Mouse (Mus musculus): ENCODE data around the gene Vsig2. TPM values are rescaled to one million over a fixed set of nuclear protein-coding genes. Genes with fewer than 3 reads are reported as not detected.

Gene Vsig2
- polyA plus RNA-seq (2015; fragmentation: Nextera tagmentation; extraction: Ambion mirVana), result 0.15 and 0.60 TPM in 2 replicates

- Histone ChIP-seq H3K27ac (no peak within 1 kb of the TSS), H3K4me1 (replicated peaks) (peaks cover 6% of the 10 kb centered on the region; the same call in 1 of the 2 replicates), H3K4me2 (no peak within 1 kb of the TSS), H3K27me3 (peaks cover 4% of the 10 kb centered on the region; the same call in 1 of the 2 replicates), H3K9ac (no peak within 1 kb of the TSS), H3K9me3 (replicated peaks) (no peaks in the 10 kb centered on the region), H3K36me3 (no peaks in the 10 kb centered on the region), H3K4me3 (replicated peaks) (no peak within 1 kb of the TSS)
- 66% methylated on average over 23 of the region's 23 CpGs for WGBS (ENCODE audit: insufficient replicate concordance)
- DNase-seq (no peak), ATAC-seq (ENCODE audit: low read depth) (no peak)
Measured at GRCm38 (mm10) chr9:37539170-37540025, at the start of gene Vsig2. Vsig2 (plus strand) TSS chr9:37539255.

- Histone ChIP-seq H3K9ac (peak overlapping the region; percentile 92), H3K27me3 (no peaks in the 10 kb centered on the region), H3K4me1 (replicated peaks) (peaks cover 20% of the 10 kb centered on the region), H3K36me3 (peaks cover 5% of the 10 kb centered on the region; the same call in 1 of the 2 replicates), H3K4me2 (peak overlapping the region; percentile 93), H3K9me3 (replicated peaks) (no peaks in the 10 kb centered on the region), H3K4me3 (replicated peaks) (peak overlapping the region; percentile 98), H3K27ac (peak overlapping the region; percentile 92)
- ATAC-seq (ENCODE audit: low read depth) (peak; percentile 67), DNase-seq (peak; percentile 27)
- WGBS (ENCODE audit: insufficient replicate concordance), result under 1% methylated on average over 73 of the region's 75 CpGs
Measured at GRCm38 (mm10) chr9:37489446-37490120, 49.5 kb upstream of the Vsig2 start.

GRCm38 (mm10) chr9:37495761-37496160, 43.3 kb upstream of the Vsig2 start:
- no peak overlapping the region for H3K4me3 ChIP-seq (replicated peaks)
- no peak overlapping the region for H3K4me2 ChIP-seq
- no peak overlapping the region for H3K27ac ChIP-seq
- DNase-seq (no peak), ATAC-seq (ENCODE audit: low read depth) (no peak)
- 73% methylated on average over 3 of the region's 3 CpGs for WGBS (ENCODE audit: insufficient replicate concordance)
- H3K4me1 ChIP-seq (replicated peaks), result peaks cover 1% of the 10 kb centered on the region; the same call in 1 of the 2 replicates
- no peaks in the 10 kb centered on the region for H3K27me3 ChIP-seq
- H3K9ac ChIP-seq, result no peak overlapping the region
- no peaks in the 10 kb centered on the region for H3K9me3 ChIP-seq (replicated peaks)
- peaks cover 5% of the 10 kb centered on the region; the same call in 1 of the 2 replicates for H3K36me3 ChIP-seq

- Histone ChIP-seq H3K4me3 (replicated peaks) (no peak overlapping the region), H3K27ac (no peak overlapping the region), H3K36me3 (peaks cover 5% of the 10 kb centered on the region; the same call in 1 of the 2 replicates), H3K27me3 (no peaks in the 10 kb centered on the region), H3K9me3 (replicated peaks) (no peaks in the 10 kb centered on the region), H3K9ac (no peak overlapping the region), H3K4me1 (replicated peaks) (no peaks in the 10 kb centered on the region), H3K4me2 (no peak overlapping the region)
- no peak for ATAC-seq (ENCODE audit: low read depth)
- no peak for DNase-seq
Measured at GRCm38 (mm10) chr9:37496325-37496724, 42.7 kb upstream of the Vsig2 start.

GRCm38 (mm10) chr9:37500201-37500600, 38.9 kb upstream of the Vsig2 start:
- Histone ChIP-seq H3K4me3 (replicated peaks) (no peak overlapping the region), H3K36me3 (no peaks in the 10 kb centered on the region), H3K9me3 (replicated peaks) (no peaks in the 10 kb centered on the region), H3K27me3 (no peaks in the 10 kb centered on the region), H3K9ac (no peak overlapping the region), H3K27ac (no peak overlapping the region), H3K4me2 (no peak overlapping the region), H3K4me1 (replicated peaks) (no peaks in the 10 kb centered on the region)
- 56% methylated on average over 3 of the region's 3 CpGs for WGBS (ENCODE audit: insufficient replicate concordance)
- ATAC-seq (ENCODE audit: low read depth), result no peak
- no peak for DNase-seq

GRCm38 (mm10) chr9:37501170-37501569, 37.9 kb upstream of the Vsig2 start:
- Histone ChIP-seq H3K27ac (no peak overlapping the region), H3K36me3 (no peaks in the 10 kb centered on the region), H3K4me3 (replicated peaks) (no peak overlapping the region), H3K27me3 (no peaks in the 10 kb centered on the region), H3K4me2 (no peak overlapping the region), H3K9me3 (replicated peaks) (no peaks in the 10 kb centered on the region), H3K9ac (no peak overlapping the region), H3K4me1 (replicated peaks) (no peaks in the 10 kb centered on the region)
- ATAC-seq (ENCODE audit: low read depth) (no peak), DNase-seq (no peak)
- WGBS (ENCODE audit: insufficient replicate concordance), result 81% methylated on average over 1 of the region's 1 CpGs

- ATAC-seq (ENCODE audit: low read depth) (no peak), DNase-seq (no peak)
- H3K4me2 ChIP-seq, result no peak overlapping the region
- no peaks in the 10 kb centered on the region for H3K36me3 ChIP-seq
- no peaks in the 10 kb centered on the region for H3K27me3 ChIP-seq
- H3K9me3 ChIP-seq (replicated peaks), result no peaks in the 10 kb centered on the region
- no peaks in the 10 kb centered on the region for H3K4me1 ChIP-seq (replicated peaks)
- no peak overlapping the region for H3K27ac ChIP-seq
- H3K9ac ChIP-seq, result no peak overlapping the region
- H3K4me3 ChIP-seq (replicated peaks), result no peak overlapping the region
Measured at GRCm38 (mm10) chr9:37504348-37504747, 34.7 kb upstream of the Vsig2 start.

GRCm38 (mm10) chr9:37506023-37506422, 33.0 kb upstream of the Vsig2 start:
- ATAC-seq (ENCODE audit: low read depth) (no peak), DNase-seq (no peak)
- Histone ChIP-seq H3K4me2 (no peak overlapping the region), H3K27ac (no peak overlapping the region), H3K9me3 (replicated peaks) (no peaks in the 10 kb centered on the region), H3K9ac (no peak overlapping the region), H3K4me1 (replicated peaks) (no peaks in the 10 kb centered on the region), H3K27me3 (no peaks in the 10 kb centered on the region), H3K4me3 (replicated peaks) (no peak overlapping the region), H3K36me3 (no peaks in the 10 kb centered on the region)
- WGBS (ENCODE audit: insufficient replicate concordance), result 84% methylated on average over 1 of the region's 1 CpGs

GRCm38 (mm10) chr9:37512097-37512496, 27.0 kb upstream of the Vsig2 start:
- no peak overlapping the region for H3K4me2 ChIP-seq
- H3K4me1 ChIP-seq (replicated peaks), result peaks cover 9% of the 10 kb centered on the region
- H3K27ac ChIP-seq, result no peak overlapping the region
- H3K9me3 ChIP-seq (replicated peaks), result no peaks in the 10 kb centered on the region
- WGBS (ENCODE audit: insufficient replicate concordance), result 70% methylated on average over 2 of the region's 2 CpGs
- DNase-seq (no peak), ATAC-seq (ENCODE audit: low read depth) (no peak)
- no peaks in the 10 kb centered on the region for H3K36me3 ChIP-seq
- H3K27me3 ChIP-seq, result no peaks in the 10 kb centered on the region
- H3K9ac ChIP-seq, result no peak overlapping the region
- no peak overlapping the region for H3K4me3 ChIP-seq (replicated peaks)

- H3K9me3 ChIP-seq (replicated peaks), result no peaks in the 10 kb centered on the region
- H3K4me1 ChIP-seq (replicated peaks), result peaks cover 18% of the 10 kb centered on the region
- H3K4me2 ChIP-seq, result no peak overlapping the region
- H3K27ac ChIP-seq, result no peak overlapping the region
- no peak overlapping the region for H3K4me3 ChIP-seq (replicated peaks)
- H3K27me3 ChIP-seq, result no peaks in the 10 kb centered on the region
- H3K9ac ChIP-seq, result no peak overlapping the region
- WGBS (ENCODE audit: insufficient replicate concordance), result 67% methylated on average over 3 of the region's 3 CpGs
- peaks cover 4% of the 10 kb centered on the region; the same call in 1 of the 2 replicates for H3K36me3 ChIP-seq
- no peak for DNase-seq
- ATAC-seq (ENCODE audit: low read depth), result no peak
Measured at GRCm38 (mm10) chr9:37514456-37514855, 24.6 kb upstream of the Vsig2 start.

GRCm38 (mm10) chr9:37517467-37517866, 21.6 kb upstream of the Vsig2 start:
- 9% methylated on average over 1 of the region's 1 CpGs for WGBS (ENCODE audit: insufficient replicate concordance)
- peak; percentile 94 for ATAC-seq (ENCODE audit: low read depth)

More at GRCm38 (mm10) chr9:37517467-37517866, 21.6 kb upstream of the Vsig2 start:
- peaks cover 18% of the 10 kb centered on the region for H3K4me1 ChIP-seq (replicated peaks)
- DNase-seq, result peak; percentile 32
- H3K9ac ChIP-seq, result no peak overlapping the region
- H3K9me3 ChIP-seq (replicated peaks), result no peaks in the 10 kb centered on the region
- no peak overlapping the region for H3K4me3 ChIP-seq (replicated peaks)
- H3K4me2 ChIP-seq, result no peak overlapping the region
- H3K36me3 ChIP-seq, result peaks cover 5% of the 10 kb centered on the region; the same call in 1 of the 2 replicates
- no peaks in the 10 kb centered on the region for H3K27me3 ChIP-seq
- H3K27ac ChIP-seq, result no peak overlapping the region
